Mouse (Mus musculus) cortical plate, adult 2 months (tissue): Measurements from ENCODE around the gene Acsl1.

Experiments used
- CTCF ChIP-seq: fragments of 200-500 bp; IDR thresholded peaks from 2 replicates; pipeline ENCODE4 v1.5.1; 2011; ENCODE audit warnings: mild to moderate bottlenecking, control low read depth, low read length; ENCODE audit not compliant: insufficient read depth; ENCODE audit errors: extremely low read depth
- POLR2A ChIP-seq: fragments of 200-500 bp; IDR thresholded peaks from 2 replicates; pipeline ENCODE4 v1.6.1; 2011; ENCODE audit warnings: mild to moderate bottlenecking, low read length, control low read depth; ENCODE audit not compliant: insufficient read depth; ENCODE audit errors: extremely low read depth

GRCm38 (mm10) chr8:46514027-46514426 lies 43.2 kb downstream of the Acsl1 start:
- no peak for TF ChIP-seq CTCF
- TF ChIP-seq POLR2A = no peak
